Mouse (Mus musculus): ENCODE data around the gene Nhsl1. TPM values are rescaled to one million over a fixed set of nuclear protein-coding genes. Genes with fewer than 3 reads are reported as not detected.

The Nhsl1 gene
- polyA plus RNA-seq, 1 experiment = 12.1 TPM

GRCm38 (mm10) chr10:18390004-18390403 is 71.2 kb downstream of the Nhsl1 start:
- TF ChIP-seq CTCF (IDR thresholded peaks at IDR 0.05; ENCODE audit: extremely low read depth, insufficient read depth, low read length) (no peak), POLR2A (IDR thresholded peaks at IDR 0.05; ENCODE audit: extremely low read depth, insufficient read depth, low read length) (no peak)
- no peaks in the 10 kb centered on the region for H3K4me1 ChIP-seq (ENCODE audit: control insufficient read depth, insufficient read depth, low read length)
- H3K27ac ChIP-seq (ENCODE audit: insufficient read depth, low read length) = peak overlapping the region; percentile 62
- H3K4me3 ChIP-seq (ENCODE audit: insufficient read depth, low read length) = no peak overlapping the region

- H3K4me3 ChIP-seq (ENCODE audit: insufficient read depth, low read length) = no peak overlapping the region
- no peak overlapping the region for H3K27ac ChIP-seq (ENCODE audit: insufficient read depth, low read length)
- H3K4me1 ChIP-seq (ENCODE audit: control insufficient read depth, insufficient read depth, low read length) = no peaks in the 10 kb centered on the region
- TF ChIP-seq POLR2A (IDR thresholded peaks at IDR 0.05; ENCODE audit: extremely low read depth, insufficient read depth, low read length) (no peak), CTCF (IDR thresholded peaks at IDR 0.05; ENCODE audit: extremely low read depth, insufficient read depth, low read length) (peak; percentile 75)
Observed at GRCm38 (mm10) chr10:18391608-18392007, 72.8 kb downstream of the Nhsl1 start.

- Histone ChIP-seq H3K27ac (ENCODE audit: insufficient read depth, low read length) (no peak overlapping the region), H3K4me1 (ENCODE audit: control insufficient read depth, insufficient read depth, low read length) (no peaks in the 10 kb centered on the region), H3K4me3 (ENCODE audit: insufficient read depth, low read length) (no peak overlapping the region)
- no peak for TF ChIP-seq POLR2A (IDR thresholded peaks at IDR 0.05; ENCODE audit: extremely low read depth, insufficient read depth, low read length)
- TF ChIP-seq CTCF (IDR thresholded peaks at IDR 0.05; ENCODE audit: extremely low read depth, insufficient read depth, low read length) = no peak
Observed at GRCm38 (mm10) chr10:18392268-18392667, 73.5 kb downstream of the Nhsl1 start.

GRCm38 (mm10) chr10:18393740-18394139 is 75.0 kb downstream of the Nhsl1 start:
- TF ChIP-seq POLR2A (IDR thresholded peaks at IDR 0.05; ENCODE audit: extremely low read depth, insufficient read depth, low read length) (no peak), CTCF (IDR thresholded peaks at IDR 0.05; ENCODE audit: extremely low read depth, insufficient read depth, low read length) (peak; percentile 35; the same call in 1 of the 2 replicates)
- Histone ChIP-seq H3K4me3 (ENCODE audit: insufficient read depth, low read length) (no peak overlapping the region), H3K27ac (ENCODE audit: insufficient read depth, low read length) (no peak overlapping the region), H3K4me1 (ENCODE audit: control insufficient read depth, insufficient read depth, low read length) (no peaks in the 10 kb centered on the region)

GRCm38 (mm10) chr10:18394270-18394669 is 75.5 kb downstream of the Nhsl1 start:
- no peak for TF ChIP-seq POLR2A (IDR thresholded peaks at IDR 0.05; ENCODE audit: extremely low read depth, insufficient read depth, low read length)
- TF ChIP-seq CTCF (IDR thresholded peaks at IDR 0.05; ENCODE audit: extremely low read depth, insufficient read depth, low read length) = no peak
- Histone ChIP-seq H3K4me1 (ENCODE audit: control insufficient read depth, insufficient read depth, low read length) (no peaks in the 10 kb centered on the region), H3K27ac (ENCODE audit: insufficient read depth, low read length) (no peak overlapping the region), H3K4me3 (ENCODE audit: insufficient read depth, low read length) (no peak overlapping the region)

GRCm38 (mm10) chr10:18400089-18400644 is 81.4 kb downstream of the Nhsl1 start:
- Histone ChIP-seq H3K27ac (ENCODE audit: insufficient read depth, low read length) (no peak overlapping the region), H3K4me3 (ENCODE audit: insufficient read depth, low read length) (no peak overlapping the region), H3K4me1 (ENCODE audit: control insufficient read depth, insufficient read depth, low read length) (no peaks in the 10 kb centered on the region)
- TF ChIP-seq POLR2A (IDR thresholded peaks at IDR 0.05; ENCODE audit: extremely low read depth, insufficient read depth, low read length) = no peak
- no peak for TF ChIP-seq CTCF (IDR thresholded peaks at IDR 0.05; ENCODE audit: extremely low read depth, insufficient read depth, low read length)

GRCm38 (mm10) chr10:18400998-18401397 is 82.2 kb downstream of the Nhsl1 start:
- Histone ChIP-seq H3K4me3 (ENCODE audit: insufficient read depth, low read length) (no peak overlapping the region), H3K4me1 (ENCODE audit: control insufficient read depth, insufficient read depth, low read length) (no peaks in the 10 kb centered on the region), H3K27ac (ENCODE audit: insufficient read depth, low read length) (no peak overlapping the region)
- TF ChIP-seq CTCF (IDR thresholded peaks at IDR 0.05; ENCODE audit: extremely low read depth, insufficient read depth, low read length) (no peak), POLR2A (IDR thresholded peaks at IDR 0.05; ENCODE audit: extremely low read depth, insufficient read depth, low read length) (no peak)

GRCm38 (mm10) chr10:18403992-18404391 is 85.2 kb downstream of the Nhsl1 start:
- TF ChIP-seq POLR2A (IDR thresholded peaks at IDR 0.05; ENCODE audit: extremely low read depth, insufficient read depth, low read length) = no peak
- TF ChIP-seq CTCF (IDR thresholded peaks at IDR 0.05; ENCODE audit: extremely low read depth, insufficient read depth, low read length) = no peak
- Histone ChIP-seq H3K27ac (ENCODE audit: insufficient read depth, low read length) (no peak overlapping the region), H3K4me1 (ENCODE audit: control insufficient read depth, insufficient read depth, low read length) (no peaks in the 10 kb centered on the region), H3K4me3 (ENCODE audit: insufficient read depth, low read length) (no peak overlapping the region)

GRCm38 (mm10) chr10:18404679-18405078 is 85.9 kb downstream of the Nhsl1 start:
- TF ChIP-seq CTCF (IDR thresholded peaks at IDR 0.05; ENCODE audit: extremely low read depth, insufficient read depth, low read length) (no peak), POLR2A (IDR thresholded peaks at IDR 0.05; ENCODE audit: extremely low read depth, insufficient read depth, low read length) (no peak)
- Histone ChIP-seq H3K4me3 (ENCODE audit: insufficient read depth, low read length) (no peak overlapping the region), H3K27ac (ENCODE audit: insufficient read depth, low read length) (no peak overlapping the region), H3K4me1 (ENCODE audit: control insufficient read depth, insufficient read depth, low read length) (no peaks in the 10 kb centered on the region)

- TF ChIP-seq POLR2A (IDR thresholded peaks at IDR 0.05; ENCODE audit: extremely low read depth, insufficient read depth, low read length) (no peak), CTCF (IDR thresholded peaks at IDR 0.05; ENCODE audit: extremely low read depth, insufficient read depth, low read length) (no peak)
- H3K4me1 ChIP-seq (ENCODE audit: control insufficient read depth, insufficient read depth, low read length) = no peaks in the 10 kb centered on the region
- no peak overlapping the region for H3K27ac ChIP-seq (ENCODE audit: insufficient read depth, low read length)
- H3K4me3 ChIP-seq (ENCODE audit: insufficient read depth, low read length) = peak overlapping the region; percentile 30
Observed at GRCm38 (mm10) chr10:18407062-18407830, 88.5 kb downstream of the Nhsl1 start.

Measured in cortical plate, adult 2 months (tissue).